Comparison of ENCODE assay signal across 31 mouse cellular contexts in genomic region chr6:77556181-77556580, GRCm38 (mm10).
"Had no signal": no experiment of that assay in that cellular context is flagged by ENCODE, and none has a peak within 500 bp of the region (broad histone marks: within the 10 kb centered on the region; RNA-seq: fewer than 3 reads in every experiment).

No protein-coding gene starts in this region.

- H3K27ac ChIP-seq: limb, embryonic 10.5 days; limb, embryonic 12.5 days; limb, embryonic 13.5 days; limb, embryonic 15.5 days; liver, embryonic 12.5 days; liver, embryonic 13.5 days; liver, embryonic 14.5 days; liver, embryonic 15.5 days; lung, embryonic 15.5 days; macrophage; midbrain, embryonic 10.5 days; midbrain, embryonic 12.5 days; midbrain, embryonic 13.5 days; midbrain, embryonic 15.5 days; neural tube, embryonic 12.5 days had no signal

- H3K36me3 ChIP-seq: limb, embryonic 10.5 days; limb, embryonic 12.5 days; limb, embryonic 13.5 days; limb, embryonic 15.5 days; liver, embryonic 12.5 days; liver, embryonic 13.5 days; liver, embryonic 15.5 days; lung, embryonic 15.5 days; midbrain, embryonic 10.5 days; midbrain, embryonic 12.5 days; midbrain, embryonic 13.5 days; midbrain, embryonic 15.5 days; neural tube, embryonic 12.5 days had no signal

- H3K4me2 ChIP-seq: limb, embryonic 12.5 days; limb, embryonic 13.5 days; limb, embryonic 15.5 days; liver, embryonic 11.5 days; liver, embryonic 12.5 days; liver, embryonic 13.5 days; liver, embryonic 15.5 days; lung, embryonic 14.5 days; lung, embryonic 15.5 days; midbrain, embryonic 11.5 days; midbrain, embryonic 12.5 days; midbrain, embryonic 13.5 days; midbrain, embryonic 15.5 days; neural tube, embryonic 12.5 days had no signal

- H3K4me1 ChIP-seq: limb, embryonic 10.5 days; limb, embryonic 12.5 days; limb, embryonic 13.5 days; limb, embryonic 15.5 days; liver, embryonic 12.5 days; liver, embryonic 13.5 days; liver, embryonic 15.5 days; lung, embryonic 15.5 days; megakaryocyte, embryonic 14.5 days; midbrain, embryonic 10.5 days; midbrain, embryonic 12.5 days; midbrain, embryonic 13.5 days; midbrain, embryonic 15.5 days; neural tube, embryonic 12.5 days had no signal

- H3K4me3 ChIP-seq: limb, embryonic 10.5 days; limb, embryonic 12.5 days; limb, embryonic 13.5 days; limb, embryonic 15.5 days; liver, embryonic 12.5 days; liver, embryonic 13.5 days; liver, embryonic 15.5 days; lung, embryonic 15.5 days; megakaryocyte, embryonic 14.5 days; midbrain, embryonic 10.5 days; midbrain, embryonic 12.5 days; midbrain, embryonic 13.5 days; midbrain, embryonic 15.5 days; myocyte; neural tube, embryonic 12.5 days had no signal

- H3K9me3 ChIP-seq: limb, embryonic 10.5 days; limb, embryonic 12.5 days; limb, embryonic 13.5 days; limb, embryonic 15.5 days; liver, embryonic 12.5 days; liver, embryonic 13.5 days; liver, embryonic 15.5 days; lung, embryonic 15.5 days; megakaryocyte, embryonic 14.5 days; midbrain, embryonic 10.5 days; midbrain, embryonic 12.5 days; midbrain, embryonic 13.5 days; midbrain, embryonic 15.5 days; neural tube, embryonic 12.5 days had no signal

- H3K9ac ChIP-seq: limb, embryonic 12.5 days; limb, embryonic 13.5 days; limb, embryonic 15.5 days; liver, embryonic 12.5 days; liver, embryonic 13.5 days; liver, embryonic 14.5 days; liver, embryonic 15.5 days; liver, postnatal 0 days; lung, embryonic 14.5 days; lung, embryonic 15.5 days; midbrain, embryonic 12.5 days; midbrain, embryonic 13.5 days; midbrain, embryonic 15.5 days; neural tube, embryonic 12.5 days had no signal

- DNase-seq: left cerebral cortex, postnatal 4 days; liver; liver, embryonic 13.5 days; liver, postnatal 0 days; lung, adult 18-20 months; lung, adult 2 months; lung, embryonic 14.5 days; lung, postnatal 10 days; lung, postnatal 14 days; lung, postnatal 36 days; lung, postnatal 4 days; midbrain, embryonic 14.5 days had no signal

- ATAC-seq: liver, embryonic 12.5 days; liver, postnatal 0 days; midbrain, embryonic 13.5 days; midbrain, embryonic 15.5 days; midbrain, embryonic 16.5 days had no signal

- H3K27me3 ChIP-seq: limb, embryonic 12.5 days; limb, embryonic 13.5 days; limb, embryonic 15.5 days; liver, embryonic 12.5 days; liver, embryonic 13.5 days; liver, embryonic 15.5 days; lung, embryonic 15.5 days; megakaryocyte, embryonic 14.5 days; midbrain, embryonic 12.5 days; midbrain, embryonic 13.5 days; midbrain, embryonic 15.5 days; neural tube, embryonic 12.5 days had no signal
